Mouse (Mus musculus) kidney, embryonic 14.5 days (tissue): ENCODE results near the gene Mad1l1. TPM values are rescaled to one million over a fixed set of nuclear protein-coding genes. Genes with fewer than 3 reads are reported as not detected.

Experiments
- ATAC-seq: fragments of 200-750 bp; cut with Nextera tagmentation; 2 replicates; pipeline ENCODE4 v1.8.0; 2017; ENCODE audit warnings: moderate number of reproducible peaks, mild to moderate bottlenecking, moderate TSS enrichment, moderate library complexity; ENCODE audit not compliant: low FRiP score, low TSS enrichment
- H3K27ac ChIP-seq: fragments of 300-500 bp; sonication (generic); 2 replicates; pipeline ENCODE4 v1.5.1; 2014; ENCODE audit warnings: low read depth, mild to moderate bottlenecking, low read length, moderate library complexity, mixed read lengths
- H3K27me3 ChIP-seq: fragments of 300-500 bp; sonication (generic); 2 replicates; pipeline ENCODE4 v1.6.1; 2014; ENCODE audit warnings: mild to moderate bottlenecking, low read length; ENCODE audit not compliant: control insufficient read depth, insufficient read depth
- H3K36me3 ChIP-seq: fragments of 300-500 bp; sonication (generic); 2 replicates; pipeline ENCODE4 v1.6.1; 2014; ENCODE audit warnings: low read length, mixed read lengths; ENCODE audit not compliant: control insufficient read depth, insufficient read depth
- H3K4me1 ChIP-seq: fragments of 300-500 bp; sonication (generic); 2 replicates; pipeline ENCODE4 v1.6.1; 2014; ENCODE audit warnings: low read length, mixed read lengths; ENCODE audit not compliant: control insufficient read depth, insufficient read depth
- H3K4me2 ChIP-seq: fragments of 300-500 bp; sonication (generic); replicated peaks from 2 replicates; pipeline ENCODE4 v1.6.1; 2014; ENCODE audit warnings: low read depth, mild to moderate bottlenecking, low read length
- H3K4me3 ChIP-seq: fragments of 300-500 bp; sonication (generic); 2 replicates; pipeline ENCODE4 v1.5.1; 2014; ENCODE audit warnings: mild to moderate bottlenecking, low read length
- H3K9ac ChIP-seq: fragments of 300-500 bp; sonication (generic); 2 replicates; pipeline ENCODE4 v1.6.1; 2014; ENCODE audit warnings: low read depth, mild to moderate bottlenecking, low read length, moderate library complexity
- H3K9me3 ChIP-seq: fragments of 300-500 bp; sonication (generic); 2 replicates; pipeline ENCODE4 v1.6.1; 2016; ENCODE audit warnings: low read length; ENCODE audit not compliant: control insufficient read depth
- WGBS: fragments of 180-500 bp; shearing (Covaris S2); extraction: QIAGEN DNeasy Blood & Tissue Kit; methylation state at CpG from one replicate; pipeline ENCODE4 v1.1.7; 2014; 5-methylcytosine and 5-hydroxymethylcytosine counted together
- polyA plus RNA-seq: library from polyadenylated mRNA; unstranded; fragments of >200 nt; fragmentation: Nextera tagmentation; extraction: Ambion mirVana; gene quantifications from 2 replicates; pipeline ENCODE4 v1.2.1, GENCODE M21; 2014

Mad1l1 gene
- polyA plus RNA-seq, 1 experiment from 2014 or later, result 47.4 TPM

GRCm38 (mm10) chr5:140306016-140306415, 15.3 kb downstream of the Mad1l1 start:
- Histone ChIP-seq H3K4me2 (no peak overlapping the region), H3K9me3 (no peaks in the 10 kb centered on the region), H3K27ac (no peak overlapping the region), H3K36me3 (peaks cover 80% of the 10 kb centered on the region), H3K4me1 (no peaks in the 10 kb centered on the region), H3K27me3 (no peaks in the 10 kb centered on the region), H3K9ac (no peak overlapping the region), H3K4me3 (no peak overlapping the region)
- 88% methylated on average over 8 of the region's 8 CpGs for WGBS
- no peak for ATAC-seq

- H3K36me3 ChIP-seq, result peaks cover 66% of the 10 kb centered on the region
- H3K27me3 ChIP-seq, result no peaks in the 10 kb centered on the region
- no peak overlapping the region for H3K4me3 ChIP-seq
- no peaks in the 10 kb centered on the region for H3K9me3 ChIP-seq
- no peak overlapping the region for H3K4me2 ChIP-seq
- WGBS, result 95% methylated on average over 4 of the region's 4 CpGs
- no peak overlapping the region for H3K27ac ChIP-seq
- H3K9ac ChIP-seq, result no peak overlapping the region
- no peaks in the 10 kb centered on the region for H3K4me1 ChIP-seq
- ATAC-seq, result no peak
These were observed 23.1 kb downstream of the Mad1l1 start for GRCm38 (mm10) chr5:140298291-140298690.

- WGBS, result 89% methylated on average over 1 of the region's 1 CpGs
- H3K36me3 ChIP-seq, result peaks cover 42% of the 10 kb centered on the region
- H3K4me1 ChIP-seq, result no peaks in the 10 kb centered on the region
- peak; percentile 46; the same call in 1 of the 2 replicates for ATAC-seq
- H3K27ac ChIP-seq, result no peak overlapping the region
- H3K9ac ChIP-seq, result no peak overlapping the region
- no peaks in the 10 kb centered on the region for H3K27me3 ChIP-seq
- no peaks in the 10 kb centered on the region for H3K9me3 ChIP-seq
- H3K4me3 ChIP-seq, result no peak overlapping the region
- H3K4me2 ChIP-seq, result no peak overlapping the region
These were observed 29.2 kb downstream of the Mad1l1 start for GRCm38 (mm10) chr5:140292152-140292551.

- WGBS, result 91% methylated on average over 2 of the region's 2 CpGs
- H3K9me3 ChIP-seq, result no peaks in the 10 kb centered on the region
- H3K27me3 ChIP-seq, result no peaks in the 10 kb centered on the region
- peaks cover 36% of the 10 kb centered on the region for H3K36me3 ChIP-seq
- no peak overlapping the region for H3K27ac ChIP-seq
- no peak overlapping the region for H3K9ac ChIP-seq
- no peaks in the 10 kb centered on the region for H3K4me1 ChIP-seq
- ATAC-seq, result no peak
- H3K4me3 ChIP-seq, result no peak overlapping the region
- H3K4me2 ChIP-seq, result no peak overlapping the region
These were observed 32.2 kb downstream of the Mad1l1 start for GRCm38 (mm10) chr5:140289161-140289560.

GRCm38 (mm10) chr5:140288287-140288686, 33.1 kb downstream of the Mad1l1 start:
- Histone ChIP-seq H3K4me1 (no peaks in the 10 kb centered on the region), H3K9me3 (no peaks in the 10 kb centered on the region), H3K27me3 (no peaks in the 10 kb centered on the region), H3K4me3 (no peak overlapping the region), H3K36me3 (peaks cover 34% of the 10 kb centered on the region; the same call in 1 of the 2 replicates), H3K4me2 (no peak overlapping the region), H3K9ac (no peak overlapping the region), H3K27ac (no peak overlapping the region)
- ATAC-seq, result no peak
- WGBS, result 92% methylated on average over 3 of the region's 3 CpGs

GRCm38 (mm10) chr5:140284761-140285160, 36.6 kb downstream of the Mad1l1 start:
- 86% methylated on average over 2 of the region's 2 CpGs for WGBS
- no peak overlapping the region for H3K9ac ChIP-seq
- H3K36me3 ChIP-seq, result peaks cover 20% of the 10 kb centered on the region; the same call in 1 of the 2 replicates
- H3K9me3 ChIP-seq, result no peaks in the 10 kb centered on the region
- no peak overlapping the region for H3K4me2 ChIP-seq
- H3K4me3 ChIP-seq, result no peak overlapping the region
- no peak for ATAC-seq
- no peak overlapping the region for H3K27ac ChIP-seq
- no peaks in the 10 kb centered on the region for H3K4me1 ChIP-seq
- no peaks in the 10 kb centered on the region for H3K27me3 ChIP-seq

GRCm38 (mm10) chr5:140284011-140284410, 37.3 kb downstream of the Mad1l1 start:
- no peak overlapping the region for H3K4me3 ChIP-seq
- 94% methylated on average over 2 of the region's 2 CpGs for WGBS
- no peaks in the 10 kb centered on the region for H3K27me3 ChIP-seq
- no peak overlapping the region for H3K9ac ChIP-seq
- H3K27ac ChIP-seq, result no peak overlapping the region
- no peaks in the 10 kb centered on the region for H3K4me1 ChIP-seq
- no peaks in the 10 kb centered on the region for H3K9me3 ChIP-seq
- H3K36me3 ChIP-seq, result peaks cover 20% of the 10 kb centered on the region; the same call in 1 of the 2 replicates
- no peak overlapping the region for H3K4me2 ChIP-seq
- no peak for ATAC-seq

GRCm38 (mm10) chr5:140282900-140283299, 38.5 kb downstream of the Mad1l1 start:
- H3K4me1 ChIP-seq, result no peaks in the 10 kb centered on the region
- no peak overlapping the region for H3K9ac ChIP-seq
- no peak for ATAC-seq
- no peaks in the 10 kb centered on the region for H3K9me3 ChIP-seq
- H3K36me3 ChIP-seq, result peaks cover 20% of the 10 kb centered on the region
- H3K4me2 ChIP-seq, result no peak overlapping the region
- WGBS, result 92% methylated on average over 3 of the region's 3 CpGs
- H3K27ac ChIP-seq, result no peak overlapping the region
- no peak overlapping the region for H3K4me3 ChIP-seq
- no peaks in the 10 kb centered on the region for H3K27me3 ChIP-seq

GRCm38 (mm10) chr5:140282376-140282775, 39.0 kb downstream of the Mad1l1 start:
- 76% methylated on average over 8 of the region's 8 CpGs for WGBS
- Histone ChIP-seq H3K36me3 (peaks cover 20% of the 10 kb centered on the region), H3K4me2 (no peak overlapping the region), H3K4me3 (no peak overlapping the region), H3K27ac (no peak overlapping the region), H3K27me3 (no peaks in the 10 kb centered on the region), H3K4me1 (no peaks in the 10 kb centered on the region), H3K9ac (no peak overlapping the region), H3K9me3 (no peaks in the 10 kb centered on the region)
- ATAC-seq, result peak; percentile 39; the same call in 1 of the 2 replicates
